Mouse (Mus musculus) monocyte, adult 59 days (primary cell): Measurements from ENCODE around the gene Enpp7. TPM values are rescaled to one million over a fixed set of nuclear protein-coding genes. Genes with fewer than 3 reads are reported as not detected.

Experiments
- total RNA-seq, 2 experiments: library from RNA; stranded (reverse); gene quantifications; one replicate each; pipeline ENCODE4 v1.2.4; 2023

Enpp7 gene
- not detected for total RNA-seq

GRCm38 (mm10) chr11:118987999-118988398 lies at the start of gene Enpp7:
Gene Enpp7, plus strand, starts transcription at chr11:118988188.

GRCm38 (mm10) chr11:119022895-119023615 lies 35.1 kb downstream of the Enpp7 start, which contains the start of gene Cbx2:
Gene Cbx2, plus strand, starts transcription at chr11:119022962.

DNA sequence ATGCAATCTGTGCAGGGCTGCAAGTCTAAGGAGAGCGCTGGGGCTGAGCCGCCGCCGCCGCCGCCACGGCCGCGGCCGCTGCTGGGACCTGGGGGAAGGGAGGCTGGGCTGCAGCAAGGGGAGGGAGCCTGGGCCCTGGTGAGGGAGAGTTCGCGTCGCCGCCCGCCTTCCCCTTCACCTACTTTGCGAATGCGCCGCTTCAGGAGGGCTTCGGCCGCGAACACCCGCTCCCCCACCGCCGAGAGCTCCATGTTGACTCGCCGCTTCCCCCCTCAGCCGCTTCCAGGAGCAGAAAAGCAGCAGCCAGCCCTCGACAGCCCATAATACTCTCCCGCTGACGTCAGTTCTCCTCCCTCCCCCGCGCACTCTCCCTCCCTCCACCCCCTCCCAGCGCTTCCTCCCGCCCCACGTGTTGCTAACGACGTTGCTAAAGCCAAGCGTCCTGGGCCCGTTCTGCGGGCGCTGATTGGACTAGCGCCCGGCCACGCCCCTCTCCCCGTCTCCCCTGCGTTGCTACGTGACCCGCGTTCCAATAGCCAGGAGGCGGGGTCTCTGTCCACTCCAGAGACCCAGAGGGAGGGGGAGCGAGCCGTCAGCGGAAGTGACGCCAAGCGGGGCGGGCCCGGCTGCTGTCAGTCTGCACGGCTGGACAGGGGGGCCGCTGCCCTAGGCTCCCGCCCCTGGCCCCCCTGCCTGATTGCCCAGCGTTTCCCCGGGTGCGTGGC lies 52.8 kb downstream of the Enpp7 start, which contains the start of gene Cbx8:
TSS of gene Cbx8 (minus strand) at position 370 of the 725 bp plus-strand sequence.

Other genes with a start within 250 kb of the Enpp7 start
- not detected for gene Rbfox3, start 76.6 kb upstream of the Enpp7 start, total RNA-seq
- 1 to 10 TPM; 1.2 to 1.3 TPM for gene Cbx2, start 34.8 kb downstream of the Enpp7 start, total RNA-seq
- gene Cbx8, start 52.8 kb downstream of the Enpp7 start, total RNA-seq: 10 to 100 TPM; 13.5 to 20.7 TPM
- gene Cbx4, start 98.0 kb downstream of the Enpp7 start, total RNA-seq: 10 to 100 TPM; 61.1 to 66.8 TPM
- 10 to 100 TPM; 10.8 to 11.0 TPM for gene Tbc1d16, start 240.3 kb downstream of the Enpp7 start, total RNA-seq
- under 1 TPM; 0.18 to 0.88 TPM for gene Ccdc40, start 240.4 kb downstream of the Enpp7 start, total RNA-seq